Mouse (Mus musculus): ENCODE measurements around the gene Bsn. TPM values are rescaled to one million over a fixed set of nuclear protein-coding genes. Genes with fewer than 3 reads are reported as not detected.
A peak's percentile ranks its signal among the peaks of the same experiment; 100 is the strongest.
"Not testable (repeated sequence)": the region's sequence is repeated elsewhere in the genome, so short reads cannot be mapped to it uniquely, and the experiment has no call there.

The Bsn gene
- polyA plus RNA-seq, 1 experiment from 2014 or later, result 2.7 TPM

GRCm38 (mm10) chr9:108135679-108136078 is 54.5 kb downstream of the Bsn start:
- WGBS, result 87% methylated on average over 3 of the region's 3 CpGs
- not testable (repeated sequence) for H3K4me2 ChIP-seq (replicated peaks; ENCODE audit: low read depth, low read length)

DNA sequence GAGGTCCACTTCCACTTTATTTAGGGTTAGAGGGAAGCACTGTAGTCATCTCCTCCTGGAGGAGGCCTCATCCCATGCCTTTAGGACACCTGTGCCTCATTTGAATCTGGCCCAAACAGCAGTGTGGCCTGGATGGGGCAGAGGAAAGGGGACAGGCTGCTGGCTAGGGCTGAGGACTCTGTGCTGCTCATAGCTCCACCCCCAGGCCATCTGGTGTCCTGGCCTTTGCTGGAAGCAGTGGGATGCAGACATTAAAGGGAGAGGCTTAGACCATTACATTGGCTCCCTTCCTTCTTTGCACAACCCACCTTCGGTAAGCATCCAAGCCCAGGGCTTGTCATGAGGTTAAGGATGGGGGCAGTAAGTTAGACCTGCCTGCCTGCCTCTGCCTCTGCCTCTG is 56.7 kb downstream of the Bsn start:
- Histone ChIP-seq H3K27me3 (ENCODE audit: control insufficient read depth, insufficient read depth, low read length) (no peaks in the 10 kb centered on the region), H3K4me2 (replicated peaks; ENCODE audit: low read depth, low read length) (no peak overlapping the region), H3K9me3 (ENCODE audit: control insufficient read depth, low read depth, low read length) (no peaks in the 10 kb centered on the region), H3K4me3 (ENCODE audit: low read depth, low read length) (no peak overlapping the region), H3K27ac (ENCODE audit: low read length) (no peak overlapping the region), H3K36me3 (ENCODE audit: control insufficient read depth, insufficient read depth, low read length) (no peaks in the 10 kb centered on the region), H3K4me1 (ENCODE audit: control insufficient read depth, insufficient read depth, low read length) (peaks cover 6% of the 10 kb centered on the region; the same call in 1 of the 2 replicates), H3K9ac (replicated peaks; ENCODE audit: low read depth, low read length) (no peak overlapping the region)
- WGBS, result 55% methylated on average over 1 of the region's 1 CpGs
- no peak for ATAC-seq (ENCODE audit: insufficient number of reproducible peaks, insufficient read depth, low FRiP score, low read depth)

More at GRCm38 (mm10) chr9:108135679-108136078, 54.5 kb downstream of the Bsn start:
- not testable (repeated sequence) for H3K4me1 ChIP-seq (ENCODE audit: control insufficient read depth, insufficient read depth, low read length); H3K4me3 ChIP-seq (ENCODE audit: low read depth, low read length); ATAC-seq (ENCODE audit: insufficient number of reproducible peaks, insufficient read depth, low FRiP score, low read depth); H3K9me3 ChIP-seq (ENCODE audit: control insufficient read depth, low read depth, low read length); H3K27ac ChIP-seq (ENCODE audit: low read length); H3K27me3 ChIP-seq (ENCODE audit: control insufficient read depth, insufficient read depth, low read length); H3K36me3 ChIP-seq (ENCODE audit: control insufficient read depth, insufficient read depth, low read length); H3K9ac ChIP-seq (replicated peaks; ENCODE audit: low read depth, low read length)

DNA sequence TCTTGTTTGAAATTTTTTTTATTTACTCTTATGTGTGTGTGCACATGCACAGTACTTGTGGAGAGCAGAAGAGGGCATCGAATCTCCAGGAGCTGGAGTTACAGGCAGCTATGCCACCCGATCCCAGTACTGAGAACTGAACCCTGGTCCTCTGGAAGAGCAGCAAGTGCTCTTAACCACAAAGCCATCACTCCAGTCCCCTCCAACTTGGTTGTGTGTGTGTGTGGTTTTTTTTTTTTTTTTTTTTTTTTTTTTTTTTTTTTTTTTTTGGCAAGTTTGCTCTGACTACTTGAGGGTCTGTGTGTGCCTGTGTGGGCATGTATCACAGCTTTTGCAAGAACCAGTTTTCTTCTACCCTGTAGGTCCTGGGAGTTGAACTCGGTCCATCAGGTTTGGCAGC is 57.8 kb downstream of the Bsn start:
- no peak for ATAC-seq (ENCODE audit: insufficient number of reproducible peaks, insufficient read depth, low FRiP score, low read depth)
- Histone ChIP-seq H3K4me1 (ENCODE audit: control insufficient read depth, insufficient read depth, low read length) (peaks cover 3% of the 10 kb centered on the region; the same call in 1 of the 2 replicates), H3K4me2 (replicated peaks; ENCODE audit: low read depth, low read length) (no peak overlapping the region), H3K27me3 (ENCODE audit: control insufficient read depth, insufficient read depth, low read length) (no peaks in the 10 kb centered on the region), H3K9ac (replicated peaks; ENCODE audit: low read depth, low read length) (no peak overlapping the region), H3K9me3 (ENCODE audit: control insufficient read depth, low read depth, low read length) (no peaks in the 10 kb centered on the region), H3K27ac (ENCODE audit: low read length) (no peak overlapping the region), H3K4me3 (ENCODE audit: low read depth, low read length) (no peak overlapping the region), H3K36me3 (ENCODE audit: control insufficient read depth, insufficient read depth, low read length) (no peaks in the 10 kb centered on the region)
- WGBS, result 90% methylated on average over 3 of the region's 3 CpGs

DNA sequence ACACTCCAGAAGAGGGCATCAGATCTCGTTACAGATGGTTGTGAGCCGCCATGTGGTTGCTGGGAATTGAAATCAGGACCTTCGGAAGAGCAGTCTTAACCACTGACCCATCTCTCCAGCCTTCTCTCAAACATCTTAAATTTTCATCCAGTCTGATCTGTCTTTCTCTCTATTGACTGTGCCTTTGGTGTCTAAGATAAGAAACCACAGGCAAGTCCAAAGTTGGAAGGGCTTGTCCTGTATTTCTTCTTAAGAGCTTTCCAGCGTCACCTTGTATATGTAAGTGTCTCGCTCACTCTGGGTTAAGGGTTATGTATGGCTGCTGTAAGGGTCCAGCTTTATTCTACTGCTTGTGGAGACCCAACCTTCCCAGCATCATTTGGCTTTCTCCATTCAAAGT is 58.7 kb downstream of the Bsn start:
- 85% methylated on average over 5 of the region's 5 CpGs for WGBS
- Histone ChIP-seq H3K9me3 (ENCODE audit: control insufficient read depth, low read depth, low read length) (no peaks in the 10 kb centered on the region), H3K36me3 (ENCODE audit: control insufficient read depth, insufficient read depth, low read length) (no peaks in the 10 kb centered on the region), H3K4me2 (replicated peaks; ENCODE audit: low read depth, low read length) (no peak overlapping the region), H3K9ac (replicated peaks; ENCODE audit: low read depth, low read length) (no peak overlapping the region), H3K27me3 (ENCODE audit: control insufficient read depth, insufficient read depth, low read length) (no peaks in the 10 kb centered on the region), H3K4me3 (ENCODE audit: low read depth, low read length) (no peak overlapping the region), H3K4me1 (ENCODE audit: control insufficient read depth, insufficient read depth, low read length) (no peaks in the 10 kb centered on the region), H3K27ac (ENCODE audit: low read length) (no peak overlapping the region)
- no peak for ATAC-seq (ENCODE audit: insufficient number of reproducible peaks, insufficient read depth, low FRiP score, low read depth)

DNA sequence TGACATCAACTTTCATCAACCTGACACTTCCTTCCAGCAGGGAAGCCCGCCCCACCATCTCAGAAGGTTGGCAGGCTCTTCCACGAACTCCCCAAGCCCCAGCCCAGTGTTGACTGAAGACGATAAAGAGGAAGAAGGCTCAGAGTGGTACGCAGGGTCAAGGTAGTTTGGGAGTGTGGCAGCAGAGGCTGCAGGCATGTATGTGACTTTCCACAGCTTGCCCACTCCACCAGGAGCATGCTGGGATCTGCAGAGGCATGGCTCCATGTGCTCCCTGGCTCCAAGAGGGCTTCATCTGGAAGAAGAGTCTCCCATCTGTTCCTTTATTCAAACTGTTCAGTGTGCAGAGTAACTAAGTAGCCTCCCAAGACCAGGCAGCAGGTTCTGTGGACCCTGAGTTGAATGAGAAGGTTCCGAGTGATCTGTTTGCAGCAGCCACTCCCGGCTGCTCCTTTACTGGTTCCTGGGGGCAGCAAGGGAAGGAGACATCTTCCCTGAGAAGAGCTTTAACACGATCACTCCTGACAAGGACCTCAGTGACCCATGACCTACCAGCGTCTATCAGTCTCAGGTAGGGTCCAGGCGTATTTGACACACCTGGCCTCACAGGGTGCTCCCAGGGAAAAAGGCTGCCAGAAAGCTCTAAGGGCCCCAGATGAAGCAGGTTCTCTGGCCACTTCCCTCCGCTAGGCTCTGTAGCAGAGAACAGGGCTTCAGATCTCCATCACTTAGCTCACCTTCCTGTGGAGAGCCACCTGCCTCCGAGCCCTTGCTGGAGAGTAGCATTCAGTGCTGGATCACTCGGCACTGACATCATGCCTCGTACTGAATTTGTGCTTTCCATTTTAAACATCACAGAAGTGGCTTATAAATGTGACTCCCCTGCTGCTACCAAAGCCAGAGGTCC is 60.9 kb downstream of the Bsn start:
- no peak overlapping the region for H3K9ac ChIP-seq (replicated peaks; ENCODE audit: low read depth, low read length)
- H3K27me3 ChIP-seq (ENCODE audit: control insufficient read depth, insufficient read depth, low read length), result no peaks in the 10 kb centered on the region
- no peak overlapping the region for H3K27ac ChIP-seq (ENCODE audit: low read length)
- no peaks in the 10 kb centered on the region for H3K36me3 ChIP-seq (ENCODE audit: control insufficient read depth, insufficient read depth, low read length)
- no peaks in the 10 kb centered on the region for H3K4me1 ChIP-seq (ENCODE audit: control insufficient read depth, insufficient read depth, low read length)
- 76% methylated on average over 13 of the region's 13 CpGs for WGBS
- no peaks in the 10 kb centered on the region for H3K9me3 ChIP-seq (ENCODE audit: control insufficient read depth, low read depth, low read length)
- no peak for ATAC-seq (ENCODE audit: insufficient number of reproducible peaks, insufficient read depth, low FRiP score, low read depth)
- H3K4me3 ChIP-seq (ENCODE audit: low read depth, low read length), result no peak overlapping the region
- no peak overlapping the region for H3K4me2 ChIP-seq (replicated peaks; ENCODE audit: low read depth, low read length)

DNA sequence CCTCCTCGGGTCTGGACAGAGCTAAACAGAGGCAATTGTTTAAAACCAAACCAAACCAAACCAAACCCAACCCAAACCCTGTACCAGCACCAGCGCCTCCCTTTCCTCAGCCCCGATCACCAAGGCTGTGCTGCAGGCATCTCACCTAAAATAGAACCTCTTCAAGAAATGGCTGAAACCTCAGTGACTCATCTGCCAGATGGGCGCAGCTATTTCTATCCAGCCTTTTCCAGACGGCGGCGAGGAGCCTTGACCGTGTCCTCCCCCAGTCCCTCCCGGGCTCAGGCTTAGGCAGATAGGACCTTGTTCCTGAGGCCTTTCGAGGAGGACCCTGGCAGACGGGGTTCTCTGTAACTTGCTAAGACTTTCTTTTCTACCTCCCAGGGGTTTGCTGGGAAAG is 61.9 kb downstream of the Bsn start:
- Histone ChIP-seq H3K4me3 (ENCODE audit: low read depth, low read length) (no peak overlapping the region), H3K9me3 (ENCODE audit: control insufficient read depth, low read depth, low read length) (no peaks in the 10 kb centered on the region), H3K36me3 (ENCODE audit: control insufficient read depth, insufficient read depth, low read length) (no peaks in the 10 kb centered on the region), H3K27ac (ENCODE audit: low read length) (no peak overlapping the region), H3K27me3 (ENCODE audit: control insufficient read depth, insufficient read depth, low read length) (no peaks in the 10 kb centered on the region), H3K4me1 (ENCODE audit: control insufficient read depth, insufficient read depth, low read length) (no peaks in the 10 kb centered on the region), H3K9ac (replicated peaks; ENCODE audit: low read depth, low read length) (no peak overlapping the region), H3K4me2 (replicated peaks; ENCODE audit: low read depth, low read length) (no peak overlapping the region)
- ATAC-seq (ENCODE audit: insufficient number of reproducible peaks, insufficient read depth, low FRiP score, low read depth), result no peak
- WGBS, result 81% methylated on average over 11 of the region's 11 CpGs

DNA sequence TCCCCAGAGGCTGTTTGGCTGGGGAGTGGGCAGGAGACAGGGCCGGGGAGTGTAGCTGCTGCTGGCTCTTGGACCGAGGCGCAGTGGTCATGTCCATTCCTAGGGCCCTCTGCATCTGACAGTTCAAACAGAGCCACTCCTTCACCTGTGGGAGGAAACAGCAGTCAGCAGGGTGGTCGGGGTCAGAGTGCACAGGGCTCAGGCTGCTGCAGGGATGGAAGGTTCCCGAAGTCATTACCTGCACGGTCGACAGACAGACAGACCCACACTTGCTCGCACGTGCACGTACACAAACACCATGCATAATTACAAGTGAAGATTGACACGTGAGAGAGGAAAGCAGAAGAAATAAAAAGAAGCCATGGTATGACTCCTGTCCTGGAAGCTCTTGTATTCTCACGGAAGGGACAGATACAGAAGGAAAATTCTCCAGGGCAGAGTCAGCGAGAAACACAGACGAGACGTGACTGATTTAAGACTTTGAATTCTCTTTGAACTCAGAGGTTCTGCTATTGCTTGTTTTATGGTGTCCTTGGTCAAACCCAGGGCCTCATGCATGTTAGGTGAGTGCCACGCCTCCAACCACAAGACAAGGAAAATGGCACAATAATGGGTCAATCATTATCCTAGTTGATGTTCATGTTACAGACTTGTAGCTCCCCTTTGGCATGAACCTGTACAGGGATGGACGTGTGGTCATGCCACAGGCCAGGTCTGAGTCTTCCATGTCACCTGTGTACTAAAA is 63.6 kb downstream of the Bsn start:
- Histone ChIP-seq H3K4me3 (ENCODE audit: low read depth, low read length) (no peak overlapping the region), H3K4me2 (replicated peaks; ENCODE audit: low read depth, low read length) (no peak overlapping the region), H3K9ac (replicated peaks; ENCODE audit: low read depth, low read length) (no peak overlapping the region), H3K27ac (ENCODE audit: low read length) (no peak overlapping the region), H3K27me3 (ENCODE audit: control insufficient read depth, insufficient read depth, low read length) (no peaks in the 10 kb centered on the region), H3K36me3 (ENCODE audit: control insufficient read depth, insufficient read depth, low read length) (no peaks in the 10 kb centered on the region), H3K4me1 (ENCODE audit: control insufficient read depth, insufficient read depth, low read length) (no peaks in the 10 kb centered on the region), H3K9me3 (ENCODE audit: control insufficient read depth, low read depth, low read length) (no peaks in the 10 kb centered on the region)
- 70% methylated on average over 17 of the region's 17 CpGs for WGBS
- peak; percentile 24; the same call in 1 of the 2 replicates for ATAC-seq (ENCODE audit: insufficient number of reproducible peaks, insufficient read depth, low FRiP score, low read depth)

GRCm38 (mm10) chr9:108125731-108126130 is 64.5 kb downstream of the Bsn start:
- 0 out of 2 replicates have a peak, but pooled peaks have one; percentile 9 for ATAC-seq (ENCODE audit: insufficient number of reproducible peaks, insufficient read depth, low FRiP score, low read depth)
- H3K27me3 ChIP-seq (ENCODE audit: control insufficient read depth, insufficient read depth, low read length), result no peaks in the 10 kb centered on the region
- H3K4me1 ChIP-seq (ENCODE audit: control insufficient read depth, insufficient read depth, low read length), result peaks cover under 1% of the 10 kb centered on the region; the same call in 1 of the 2 replicates
- 93% methylated on average over 8 of the region's 8 CpGs for WGBS
- no peaks in the 10 kb centered on the region for H3K9me3 ChIP-seq (ENCODE audit: control insufficient read depth, low read depth, low read length)
- no peak overlapping the region for H3K4me3 ChIP-seq (ENCODE audit: low read depth, low read length)
- no peaks in the 10 kb centered on the region for H3K36me3 ChIP-seq (ENCODE audit: control insufficient read depth, insufficient read depth, low read length)
- H3K9ac ChIP-seq (replicated peaks; ENCODE audit: low read depth, low read length), result no peak overlapping the region
- H3K27ac ChIP-seq (ENCODE audit: low read length), result no peak overlapping the region
- H3K4me2 ChIP-seq (replicated peaks; ENCODE audit: low read depth, low read length), result no peak overlapping the region
